Mouse (Mus musculus): ENCODE results near the gene Mid1. TPM values are rescaled to one million over a fixed set of nuclear protein-coding genes. Genes with fewer than 3 reads are reported as not detected.

The Mid1 gene
- polyA plus RNA-seq, 1 experiment from 2014 or later: 11.9 TPM

GRCm38 (mm10) chrX:169827720-169828119 lies 142.7 kb downstream of the Mid1 start:
- 16% methylated on average over 7 of the region's 7 CpGs for WGBS
- no peaks in the 10 kb centered on the region for H3K9me3 ChIP-seq (replicated peaks)
- peak overlapping the region; percentile 44 for H3K4me2 ChIP-seq (replicated peaks)
- ATAC-seq (ENCODE audit: low FRiP score): no peak
- H3K4me1 ChIP-seq: no peaks in the 10 kb centered on the region
- H3K9ac ChIP-seq: no peak overlapping the region
- peak overlapping the region; percentile 74 for H3K27ac ChIP-seq
- H3K4me3 ChIP-seq: peak overlapping the region; percentile 20
- H3K27me3 ChIP-seq: peaks cover 6% of the 10 kb centered on the region
- H3K36me3 ChIP-seq: no peaks in the 10 kb centered on the region

- Histone ChIP-seq H3K9ac (no peak overlapping the region), H3K36me3 (no peaks in the 10 kb centered on the region), H3K4me2 (replicated peaks) (peak overlapping the region; percentile 44), H3K4me1 (no peaks in the 10 kb centered on the region), H3K4me3 (peak overlapping the region; percentile 20), H3K27me3 (peaks cover 6% of the 10 kb centered on the region), H3K27ac (peak overlapping the region; percentile 74), H3K9me3 (replicated peaks) (no peaks in the 10 kb centered on the region)
- 33% methylated on average over 5 of the region's 5 CpGs for WGBS
- peak; percentile 52; the same call in 1 of the 2 replicates for ATAC-seq (ENCODE audit: low FRiP score)
Observed at GRCm38 (mm10) chrX:169828136-169828535, 143.1 kb downstream of the Mid1 start.

GRCm38 (mm10) chrX:169830052-169830451 lies 145.1 kb downstream of the Mid1 start:
- Histone ChIP-seq H3K4me3 (no peak overlapping the region), H3K4me1 (no peaks in the 10 kb centered on the region), H3K27ac (no peak overlapping the region), H3K27me3 (peaks cover 6% of the 10 kb centered on the region), H3K9me3 (replicated peaks) (no peaks in the 10 kb centered on the region), H3K4me2 (replicated peaks) (peak overlapping the region; percentile 26; the same call in 1 of the 2 replicates), H3K36me3 (no peaks in the 10 kb centered on the region), H3K9ac (no peak overlapping the region)
- no peak for ATAC-seq (ENCODE audit: low FRiP score)
- 35% methylated on average over 4 of the region's 4 CpGs for WGBS

GRCm38 (mm10) chrX:169837947-169838649 lies 153.1 kb downstream of the Mid1 start:
- Histone ChIP-seq H3K4me2 (replicated peaks) (no peak overlapping the region), H3K36me3 (no peaks in the 10 kb centered on the region), H3K4me1 (no peaks in the 10 kb centered on the region), H3K9me3 (replicated peaks) (no peaks in the 10 kb centered on the region), H3K9ac (no peak overlapping the region), H3K27ac (peak overlapping the region; percentile 60; the same call in 1 of the 2 replicates), H3K27me3 (0 out of 2 replicates have a peak, but pooled peaks cover 2% of the 10 kb centered on the region), H3K4me3 (no peak overlapping the region)
- 31% methylated on average over 5 of the region's 5 CpGs for WGBS
- ATAC-seq (ENCODE audit: low FRiP score): peak; percentile 90

- Histone ChIP-seq H3K9ac (no peak overlapping the region), H3K27ac (no peak overlapping the region), H3K36me3 (no peaks in the 10 kb centered on the region), H3K4me3 (no peak overlapping the region), H3K9me3 (replicated peaks) (no peaks in the 10 kb centered on the region), H3K4me2 (replicated peaks) (no peak overlapping the region), H3K4me1 (no peaks in the 10 kb centered on the region), H3K27me3 (0 out of 2 replicates have a peak, but pooled peaks cover 2% of the 10 kb centered on the region)
- ATAC-seq (ENCODE audit: low FRiP score): 0 out of 2 replicates have a peak, but pooled peaks have one; percentile 16
- 93% methylated on average over 2 of the region's 2 CpGs for WGBS
Observed at GRCm38 (mm10) chrX:169838650-169838971, 153.6 kb downstream of the Mid1 start.

- no peak overlapping the region for H3K9ac ChIP-seq
- 41% methylated on average over 1 of the region's 1 CpGs for WGBS
Observed at GRCm38 (mm10) chrX:169843267-169843666, 158.3 kb downstream of the Mid1 start.

GRCm38 (mm10) chrX:169844150-169844772 lies 159.3 kb downstream of the Mid1 start:
- H3K4me2 ChIP-seq (replicated peaks): no peak overlapping the region
- peaks cover 12% of the 10 kb centered on the region; the same call in 1 of the 2 replicates for H3K27me3 ChIP-seq
- WGBS: 19% methylated on average over 5 of the region's 5 CpGs
- peak; percentile 77 for ATAC-seq (ENCODE audit: low FRiP score)
- H3K9me3 ChIP-seq (replicated peaks): no peaks in the 10 kb centered on the region
- no peaks in the 10 kb centered on the region for H3K36me3 ChIP-seq
- H3K9ac ChIP-seq: no peak overlapping the region
- peak overlapping the region; percentile 55; the same call in 1 of the 2 replicates for H3K27ac ChIP-seq
- 0 out of 2 replicates have a peak, but pooled peaks cover 6% of the 10 kb centered on the region for H3K4me1 ChIP-seq
- H3K4me3 ChIP-seq: no peak overlapping the region

More at GRCm38 (mm10) chrX:169843267-169843666, 158.3 kb downstream of the Mid1 start:
- no peaks in the 10 kb centered on the region for H3K9me3 ChIP-seq (replicated peaks)
- ATAC-seq (ENCODE audit: low FRiP score): no peak
- no peak overlapping the region for H3K4me3 ChIP-seq
- H3K27ac ChIP-seq: no peak overlapping the region
- H3K4me1 ChIP-seq: 0 out of 2 replicates have a peak, but pooled peaks cover 6% of the 10 kb centered on the region
- no peaks in the 10 kb centered on the region for H3K36me3 ChIP-seq
- H3K4me2 ChIP-seq (replicated peaks): no peak overlapping the region
- peaks cover 13% of the 10 kb centered on the region; the same call in 1 of the 2 replicates for H3K27me3 ChIP-seq

GRCm38 (mm10) chrX:169846187-169846586 lies 161.2 kb downstream of the Mid1 start:
- Histone ChIP-seq H3K36me3 (no peaks in the 10 kb centered on the region), H3K4me1 (0 out of 2 replicates have a peak, but pooled peaks cover 6% of the 10 kb centered on the region), H3K4me2 (replicated peaks) (no peak overlapping the region), H3K27me3 (peaks cover 14% of the 10 kb centered on the region; the same call in 1 of the 2 replicates), H3K27ac (no peak overlapping the region), H3K9me3 (replicated peaks) (no peaks in the 10 kb centered on the region), H3K4me3 (no peak overlapping the region), H3K9ac (no peak overlapping the region)
- no peak for ATAC-seq (ENCODE audit: low FRiP score)
- WGBS: 44% methylated on average over 3 of the region's 3 CpGs

- Histone ChIP-seq H3K4me2 (replicated peaks) (no peak overlapping the region), H3K27me3 (peaks cover 25% of the 10 kb centered on the region), H3K9ac (no peak overlapping the region), H3K9me3 (replicated peaks) (no peaks in the 10 kb centered on the region), H3K36me3 (no peaks in the 10 kb centered on the region), H3K4me3 (no peak overlapping the region), H3K27ac (no peak overlapping the region), H3K4me1 (no peaks in the 10 kb centered on the region)
- 61% methylated on average over 2 of the region's 2 CpGs for WGBS
- no peak for ATAC-seq (ENCODE audit: low FRiP score)
Observed at GRCm38 (mm10) chrX:169861194-169861720, 176.3 kb downstream of the Mid1 start.

GRCm38 (mm10) chrX:169862440-169862839 lies 177.4 kb downstream of the Mid1 start:
- Histone ChIP-seq H3K36me3 (no peaks in the 10 kb centered on the region), H3K4me3 (no peak overlapping the region), H3K9me3 (replicated peaks) (no peaks in the 10 kb centered on the region), H3K27ac (no peak overlapping the region), H3K9ac (no peak overlapping the region), H3K4me2 (replicated peaks) (no peak overlapping the region), H3K4me1 (no peaks in the 10 kb centered on the region), H3K27me3 (peaks cover 25% of the 10 kb centered on the region)
- ATAC-seq (ENCODE audit: low FRiP score): no peak

- H3K9ac ChIP-seq: no peak overlapping the region
- no peak overlapping the region for H3K4me2 ChIP-seq (replicated peaks)
- H3K27me3 ChIP-seq: peaks cover 21% of the 10 kb centered on the region; the same call in 1 of the 2 replicates
- H3K27ac ChIP-seq: no peak overlapping the region
- H3K4me1 ChIP-seq: no peaks in the 10 kb centered on the region
- 46% methylated on average over 1 of the region's 1 CpGs for WGBS
- H3K9me3 ChIP-seq (replicated peaks): no peaks in the 10 kb centered on the region
- no peak overlapping the region for H3K4me3 ChIP-seq
- no peaks in the 10 kb centered on the region for H3K36me3 ChIP-seq
- ATAC-seq (ENCODE audit: low FRiP score): no peak
Observed at GRCm38 (mm10) chrX:169862848-169863247, 177.8 kb downstream of the Mid1 start.

GRCm38 (mm10) chrX:169863841-169864240 lies 178.8 kb downstream of the Mid1 start:
- H3K27ac ChIP-seq: no peak overlapping the region
- H3K27me3 ChIP-seq: peaks cover 25% of the 10 kb centered on the region; the same call in 1 of the 2 replicates
- WGBS: 62% methylated on average over 1 of the region's 1 CpGs
- ATAC-seq (ENCODE audit: low FRiP score): no peak
- H3K36me3 ChIP-seq: no peaks in the 10 kb centered on the region
- H3K4me2 ChIP-seq (replicated peaks): no peak overlapping the region
- no peaks in the 10 kb centered on the region for H3K4me1 ChIP-seq
- H3K9me3 ChIP-seq (replicated peaks): no peaks in the 10 kb centered on the region
- no peak overlapping the region for H3K9ac ChIP-seq
- no peak overlapping the region for H3K4me3 ChIP-seq

Measured in hindbrain, embryonic 12.5 days (tissue).